Mouse (Mus musculus) neutrophil, adult 65 days (primary cell): ENCODE measurements around the gene Oog1. TPM values are rescaled to one million over a fixed set of nuclear protein-coding genes. Genes with fewer than 3 reads are reported as not detected.

Source experiments
- total RNA-seq: library from RNA; stranded (reverse); gene quantifications from 2 replicates; pipeline ENCODE4 v1.2.4, GENCODE M21; 2023

Oog1 gene
- not detected in 2 replicates for total RNA-seq

GRCm38 (mm10) chr12:87602388-87602787, at the start of gene Oog1:
TSS of gene Oog1 (plus strand) at chr12:87602688.

DNA sequence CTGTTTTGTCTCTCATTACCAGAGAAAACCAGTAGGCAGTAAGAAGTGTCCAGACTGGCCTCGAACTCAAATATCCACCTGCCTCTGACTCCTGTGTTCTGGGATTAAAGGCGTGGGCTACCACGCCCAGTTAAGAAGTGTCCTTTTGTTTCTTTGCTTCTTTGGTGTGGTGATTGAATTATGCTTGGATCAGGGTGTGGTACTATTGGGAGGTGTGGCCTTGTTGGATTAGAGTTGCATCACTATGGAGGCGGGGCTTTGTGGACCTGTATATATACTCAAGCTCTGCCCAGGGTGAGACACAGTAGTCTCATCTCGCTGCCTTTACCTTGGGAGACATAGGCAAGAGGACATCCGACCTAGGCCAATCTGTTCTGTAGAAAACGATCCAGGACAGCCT, 16.1 kb downstream of the Oog1 start, which contains the start of gene Gm4027:
Gene Gm4027, plus strand, starts transcription at position 301 of the 400 bp plus-strand sequence.

DNA sequence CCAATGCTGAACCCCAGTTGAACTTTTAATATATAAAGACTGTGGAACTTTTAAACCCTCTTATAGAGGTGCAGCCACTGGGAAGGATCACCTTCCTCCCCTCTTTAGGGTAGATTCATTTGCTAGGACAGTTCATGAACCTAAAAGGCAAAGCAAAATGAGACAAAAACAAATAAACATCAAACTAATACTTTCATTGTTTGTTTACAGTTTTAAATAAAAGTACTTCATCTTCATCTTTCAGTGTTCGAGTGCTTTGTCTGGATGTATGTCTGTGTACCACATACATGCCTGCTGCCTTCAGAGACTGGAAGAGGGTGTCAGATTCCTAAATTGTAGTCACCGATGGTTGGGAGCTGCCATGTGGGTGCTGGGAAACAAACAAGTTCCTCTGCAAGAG, 42.0 kb downstream of the Oog1 start, which contains the start of gene Gm16381:
Gene Gm16381, minus strand, starts transcription at position 101 of the 400 bp plus-strand sequence.

Other genes with a start within 250 kb of the Oog1 start
- gene Sptlc2, start 214.3 kb upstream of the Oog1 start, total RNA-seq: 125 and 146 TPM in 2 replicates
- 13.6 and 32.8 TPM in 2 replicates for gene Slirp, start 158.8 kb upstream of the Oog1 start, total RNA-seq
- gene Alkbh1, start 158.7 kb upstream of the Oog1 start, total RNA-seq: 23.0 and 33.5 TPM in 2 replicates
- gene Snw1, start 130.4 kb upstream of the Oog1 start, total RNA-seq: 43.1 and 45.3 TPM in 2 replicates
- not detected in 2 replicates for gene Gm5788, start 108.0 kb upstream of the Oog1 start, total RNA-seq
- not detected in 2 replicates for gene Gm8300, start 88.4 kb upstream of the Oog1 start, total RNA-seq
- gene Gm4027, start 16.2 kb downstream of the Oog1 start, total RNA-seq: not detected in 2 replicates
- not detected in 2 replicates for gene Gm16381, start 41.9 kb downstream of the Oog1 start, total RNA-seq
- not detected in 2 replicates for gene Gm21319, start 173.1 kb downstream of the Oog1 start, total RNA-seq
- gene Gm21936, start 192.8 kb downstream of the Oog1 start, total RNA-seq: not detected in 2 replicates
- gene BB287469, start 213.9 kb downstream of the Oog1 start, total RNA-seq: not detected in 2 replicates
- gene Gm2001, start 239.7 kb downstream of the Oog1 start, total RNA-seq: not detected in 2 replicates